Mouse (Mus musculus): ENCODE measurements around the gene Csnka2ip. TPM values are rescaled to one million over a fixed set of nuclear protein-coding genes. Genes with fewer than 3 reads are reported as not detected.

Gene Csnka2ip
- total RNA-seq, 2 experiments from 2014 or later: not detected

Other genes starting within 250 kb of the Csnka2ip start
- 14.1 and 28.5 TPM in 2 replicates for gene 4930453N24Rik, start 168.8 kb upstream of the Csnka2ip start, total RNA-seq (2015; ENCODE audit: low replicate concordance)
- gene 4930453N24Rik, start 168.8 kb upstream of the Csnka2ip start, total RNA-seq (2017; ENCODE audit: low replicate concordance): 17.5 and 21.8 TPM in 2 replicates
- 15.1 and 17.3 TPM in 2 replicates for gene Zfp654, start 249.2 kb upstream of the Csnka2ip start, total RNA-seq (2015; ENCODE audit: low replicate concordance)
- gene Zfp654, start 249.2 kb upstream of the Csnka2ip start, total RNA-seq (2017; ENCODE audit: low replicate concordance): 13.2 and 13.6 TPM in 2 replicates
- gene Cggbp1, start 249.6 kb upstream of the Csnka2ip start, total RNA-seq (2015; ENCODE audit: low replicate concordance): 51.5 and 76.7 TPM in 2 replicates
- 54.6 and 57.1 TPM in 2 replicates for gene Cggbp1, start 249.6 kb upstream of the Csnka2ip start, total RNA-seq (2017; ENCODE audit: low replicate concordance)

Data from erythroid progenitor cell, adult 5-6 weeks (primary cell).